Mouse (Mus musculus) cerebellum, adult 18-20 months (tissue): ENCODE data around the gene Gm9999.

ENCODE experiments used
- DNase-seq, 2 experiments: peaks; one replicate each; pipeline ENCODE4 v3.0.0; 2021

Gm9999 gene

DNA sequence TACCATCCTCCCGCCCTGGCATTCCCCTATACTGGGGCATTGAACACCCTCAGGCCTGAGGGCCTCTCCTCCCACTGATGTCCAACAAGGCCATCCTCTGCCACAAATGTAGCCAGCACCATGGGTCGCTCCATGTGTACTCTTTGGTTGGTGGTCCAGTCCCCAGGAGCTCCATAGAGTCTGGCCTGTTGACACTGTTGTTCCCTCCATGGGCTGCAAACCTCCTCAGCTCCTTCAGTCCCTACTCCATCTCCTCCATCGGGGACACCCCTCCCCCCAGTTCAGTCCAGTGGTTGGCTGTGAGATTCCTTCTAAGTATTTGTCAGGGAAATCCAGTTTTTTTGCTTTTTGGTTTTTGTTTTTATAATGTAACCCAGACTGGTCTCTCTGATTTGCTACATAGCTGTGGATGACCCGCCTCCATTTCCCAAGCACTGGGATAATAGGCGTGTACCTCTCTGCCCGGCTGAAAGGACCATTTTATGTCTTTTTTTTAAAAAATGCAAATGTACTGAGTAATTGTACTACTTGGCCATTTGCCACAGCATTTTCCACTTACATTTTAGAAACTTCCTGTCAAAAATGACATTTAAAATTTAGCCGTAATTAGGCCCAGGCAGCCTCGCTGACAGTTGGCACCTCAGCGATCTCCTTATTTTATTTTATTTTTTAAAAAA is 47.3 kb downstream of the Gm9999 start:
- DNase-seq, result no peak

DNA sequence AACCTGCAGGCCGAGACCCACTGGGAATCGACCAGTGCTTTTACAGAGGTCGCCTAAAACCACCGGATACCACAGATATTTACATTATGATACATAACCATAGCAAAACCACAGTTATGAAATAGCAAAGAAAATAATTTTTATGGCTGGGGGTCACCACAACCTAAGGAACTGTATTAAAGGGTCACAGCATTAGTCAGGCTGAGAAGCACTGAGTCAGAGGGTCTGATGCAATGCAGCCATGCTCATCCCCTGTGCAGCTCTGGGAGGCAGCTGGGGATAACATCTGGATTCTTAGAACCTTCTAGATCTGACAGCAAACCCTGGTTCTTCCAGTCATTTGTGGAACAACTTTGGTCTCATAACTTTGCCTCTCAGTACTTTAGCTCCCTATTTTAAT is 48.0 kb downstream of the Gm9999 start:
- no peak for DNase-seq

DNA sequence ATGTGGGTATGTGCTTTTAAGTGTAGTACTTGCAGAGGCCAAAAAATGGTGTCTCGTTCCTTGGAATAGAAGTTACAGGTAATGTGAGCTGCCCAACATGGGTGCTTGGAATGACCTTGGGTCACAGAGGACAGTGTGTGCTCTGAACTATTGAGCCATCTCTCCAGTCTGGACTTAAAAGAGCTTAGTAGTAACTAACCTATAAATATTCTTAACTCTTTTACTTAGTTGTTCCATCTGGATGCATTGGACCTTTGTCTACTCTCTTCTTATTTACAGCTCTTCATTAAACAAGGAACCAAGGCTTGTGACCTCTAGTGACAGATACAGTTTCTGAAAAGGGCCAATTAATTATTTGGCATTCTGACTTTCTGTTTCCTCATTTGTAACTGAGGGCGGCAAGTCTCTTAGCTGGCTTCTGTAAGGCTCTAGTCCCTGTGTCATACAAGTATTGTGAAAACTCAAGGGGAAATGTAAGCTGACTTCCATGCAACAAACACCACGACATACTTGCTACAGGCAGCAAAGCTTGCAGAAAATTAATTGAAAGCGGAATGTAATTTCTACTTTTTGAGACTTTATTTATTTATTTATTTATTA is 51.5 kb downstream of the Gm9999 start:
- DNase-seq, result no peak

DNA sequence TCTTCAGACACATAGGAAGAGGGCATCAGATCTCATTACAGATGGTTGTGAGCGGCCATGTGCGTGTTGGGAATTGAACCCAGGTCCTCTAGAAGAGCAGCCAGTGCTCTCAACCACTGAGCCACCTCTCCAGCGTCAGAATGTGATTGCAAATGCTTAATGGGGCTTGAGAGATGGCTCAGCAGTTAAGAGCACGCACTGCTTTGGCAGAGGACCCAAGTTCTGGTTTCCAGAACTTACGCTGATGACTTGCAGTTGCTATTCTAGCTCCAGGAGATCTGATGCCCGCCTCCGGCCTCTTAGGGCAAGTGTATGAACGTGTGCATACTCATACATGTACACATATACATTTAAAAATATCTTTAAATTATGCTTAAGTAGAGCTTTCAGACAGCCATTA is 52.0 kb downstream of the Gm9999 start:
- no peak for DNase-seq
